Mouse (Mus musculus): ENCODE data around the gene Ubc. TPM values are rescaled to one million over a fixed set of nuclear protein-coding genes. Genes with fewer than 3 reads are reported as not detected.

Ubc gene
- polyA plus RNA-seq, 1 experiment from 2014 or later: 1,637 TPM

GRCm38 (mm10) chr5:125339108-125339751 is 50.8 kb downstream of the Ubc start:
- H3K27me3 ChIP-seq: no peaks in the 10 kb centered on the region
- CTCF ChIA-PET: interaction anchor here (1.5 kb wide), 1 partner anchor 71 kb away, joined by 3 read pairs; no protein-coding TSS in a partner anchor
- DNase-seq (ENCODE audit: low read depth, low spot score) (no peak), ATAC-seq (no peak)
- POLR2A ChIA-PET: interaction anchor here (0.8 to 1.1 kb wide), 2 partner anchors 9 to 13 kb away, joined by 3 read pairs; no protein-coding TSS in a partner anchor
- no peak for TF ChIP-seq CTCF (IDR thresholded peaks at IDR 0.05)
- in situ Hi-C loops (cut with MboI; ENCODE audit: low pct_unique_long_range_greater_than_20kb): no loop called here

DNA sequence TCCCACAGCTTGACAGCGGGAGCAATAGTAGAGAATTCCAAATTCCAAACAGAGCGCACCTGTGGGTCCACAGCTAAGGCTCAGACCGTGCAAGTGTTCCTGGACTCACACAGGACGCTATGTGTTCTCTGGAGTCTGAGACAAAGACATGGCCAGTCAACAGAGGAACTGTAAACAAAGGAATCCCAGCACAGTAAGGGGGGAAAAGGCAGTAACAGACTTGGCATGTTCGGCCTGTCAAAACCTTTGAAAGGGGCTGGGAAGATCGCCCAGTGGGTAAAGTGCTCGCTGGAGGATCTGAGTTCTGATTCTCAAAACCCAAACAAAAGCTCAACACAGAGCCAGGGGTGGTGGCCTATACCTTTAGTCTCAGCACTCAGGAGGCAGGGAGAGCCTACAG is 52.5 kb downstream of the Ubc start:
- H3K27me3 ChIP-seq: no peaks in the 10 kb centered on the region
- no peak for TF ChIP-seq CTCF (IDR thresholded peaks at IDR 0.05)
- ChIA-PET POLR2A (no interaction called here), CTCF (interaction anchor here (1.5 kb wide), 1 partner anchor 64 kb away, joined by 5 read pairs; no protein-coding TSS in a partner anchor)
- DNase-seq (ENCODE audit: low read depth, low spot score) (no peak), ATAC-seq (no peak)
- in situ Hi-C loops (cut with MboI; ENCODE audit: low pct_unique_long_range_greater_than_20kb): no loop called here

DNA sequence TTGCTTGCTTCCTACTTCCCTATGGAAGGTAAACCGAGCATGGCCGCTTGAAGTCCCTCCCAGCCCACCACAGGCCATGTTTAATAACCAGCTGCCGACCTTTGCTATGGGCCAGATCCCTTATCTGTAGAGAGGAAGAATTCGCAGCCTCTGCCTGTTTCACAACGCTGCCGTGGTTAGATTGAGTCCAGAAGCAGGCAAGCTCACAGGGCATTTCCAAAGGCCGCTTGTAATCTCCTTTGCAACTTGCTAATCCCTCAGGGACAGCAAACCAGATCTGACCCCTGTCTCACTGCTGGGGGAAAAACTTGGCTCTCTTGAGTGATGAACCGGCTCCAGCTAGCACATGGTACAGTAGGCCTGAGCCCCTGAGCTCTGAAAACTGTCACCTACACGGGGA is 53.0 kb downstream of the Ubc start:
- POLR2A ChIA-PET: interaction anchor here (0.6 to 0.7 kb wide), 2 partner anchors 531 to 542 kb away, joined by 3 to 5 read pairs; no protein-coding TSS in a partner anchor
- TF ChIP-seq CTCF (IDR thresholded peaks at IDR 0.05): no peak
- in situ Hi-C loops (cut with MboI; ENCODE audit: low pct_unique_long_range_greater_than_20kb): no loop called here
- DNase-seq (ENCODE audit: low read depth, low spot score): no peak
- H3K27me3 ChIP-seq: no peaks in the 10 kb centered on the region
- no peak for ATAC-seq
- CTCF ChIA-PET: interaction anchor here (1.5 kb wide), 1 partner anchor 63 kb away, joined by 5 read pairs; no protein-coding TSS in a partner anchor

Other genes with a start within 250 kb of the Ubc start
- gene Ncor2, start 211.0 kb downstream of the Ubc start, polyA plus RNA-seq (2021): 98.6 TPM
- gene Scarb1, start 49.1 kb downstream of the Ubc start, polyA plus RNA-seq (2021): 59.7 TPM
- 4.1 TPM for gene Gm10382, start 880 bp downstream of the Ubc start, polyA plus RNA-seq (2021)
- 42.0 TPM for gene Dhx37, start 43.9 kb upstream of the Ubc start, polyA plus RNA-seq (2021)
- gene Bri3bp, start 51.4 kb upstream of the Ubc start, polyA plus RNA-seq (2021): 83.7 TPM
- gene Aacs, start 85.6 kb upstream of the Ubc start, polyA plus RNA-seq (2021): 49.4 TPM
- not detected for gene Tmem132b, start 141.6 kb upstream of the Ubc start, polyA plus RNA-seq (2021)